Mouse (Mus musculus) right cerebral cortex, adult 18-20 months (tissue): ENCODE results near the gene Dus2.
"Not testable (repeated sequence)": the region's sequence is repeated elsewhere in the genome, so short reads cannot be mapped to it uniquely, and the experiment has no call there.

Source experiments
- DNase-seq: peaks from one replicate; pipeline ENCODE4 v3.0.0; 2022; ENCODE audit warnings: mixed read lengths

Dus2 gene

DNA sequence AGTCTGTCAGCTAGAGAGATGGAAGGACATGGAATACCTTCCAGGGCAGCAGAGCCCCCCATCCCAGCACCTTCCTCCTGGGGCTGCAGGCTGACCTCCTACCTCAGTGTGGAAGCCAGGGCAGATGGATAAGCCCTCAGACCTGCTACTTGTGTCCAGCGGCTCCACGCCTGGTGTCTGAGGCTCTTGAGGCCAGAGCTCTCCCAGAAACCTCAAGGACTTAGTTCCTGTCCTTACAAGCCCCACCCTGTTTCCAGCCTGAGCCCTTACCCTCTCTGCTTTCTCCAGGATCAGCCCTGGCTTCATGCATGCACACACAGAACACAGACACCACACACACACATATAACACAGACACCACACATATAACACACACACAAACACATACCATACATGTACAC is 409 bp downstream of the Dus2 start:
- no peak for DNase-seq

- DNase-seq: no peak
Measured at GRCm38 (mm10) chr8:105992499-105992898, 1.4 kb downstream of the Dus2 start.

DNA sequence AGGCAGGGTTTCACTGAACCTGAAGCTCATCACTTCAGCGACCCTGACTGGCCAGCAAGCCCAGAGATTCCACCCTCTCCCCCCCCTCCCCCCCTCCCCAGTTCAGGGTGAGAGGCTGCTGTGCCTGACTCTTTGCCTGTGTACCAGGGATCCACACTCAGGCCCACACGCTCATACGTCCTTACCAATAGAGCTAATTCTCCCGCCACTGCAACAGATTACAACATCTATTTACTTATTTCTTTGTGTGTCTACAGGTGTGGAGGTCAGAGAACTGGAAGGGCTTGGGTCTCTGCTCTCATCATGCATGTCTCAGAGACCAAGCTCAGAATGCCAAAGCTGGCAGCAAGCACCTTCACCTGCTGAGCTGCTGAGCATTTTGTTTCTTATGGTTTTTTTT is 2.1 kb downstream of the Dus2 start:
- no peak for DNase-seq

DNA sequence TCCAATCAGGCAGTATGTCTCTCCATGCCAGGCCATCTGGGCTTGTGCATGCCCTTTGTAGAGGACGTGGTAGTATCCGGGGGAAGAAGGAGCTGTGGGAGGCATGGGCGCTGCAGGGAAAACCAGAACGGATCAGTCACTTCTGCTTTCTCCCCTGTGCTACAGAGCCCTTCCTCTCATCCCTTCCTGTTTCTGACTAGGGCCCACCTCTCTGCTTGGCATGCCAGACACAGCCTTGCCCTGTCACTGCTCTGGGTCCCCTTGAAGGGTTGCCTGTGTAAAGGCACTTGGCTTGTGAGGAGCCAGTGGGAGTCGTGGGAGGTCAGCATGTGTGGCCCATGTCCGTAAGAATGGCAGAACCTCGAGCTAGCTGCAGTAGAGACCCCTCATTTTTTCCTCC is 5.2 kb downstream of the Dus2 start:
- no peak for DNase-seq

- DNase-seq: no peak
Measured at GRCm38 (mm10) chr8:105998971-105999370, 7.8 kb downstream of the Dus2 start.

DNA sequence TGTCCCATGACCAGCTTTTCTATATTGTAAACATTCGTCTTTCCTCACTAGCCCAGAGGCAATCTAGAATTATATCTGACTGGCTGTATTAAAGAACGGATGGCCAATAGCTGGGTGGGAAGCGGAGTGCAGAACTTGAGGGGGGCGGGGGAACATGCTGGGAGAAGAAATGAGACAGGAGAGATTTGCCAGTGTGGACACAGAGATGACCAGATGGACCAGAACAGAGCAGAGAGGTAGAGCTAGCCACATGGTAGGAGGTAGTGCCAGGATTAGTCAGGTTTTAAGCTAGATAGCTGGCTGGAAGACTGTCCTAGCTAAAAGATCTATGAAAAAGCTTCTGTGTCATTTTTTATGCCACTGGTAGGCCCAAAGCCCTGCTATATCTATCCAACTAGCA is 10.8 kb downstream of the Dus2 start:
- DNase-seq: no peak

- no peak for DNase-seq
Measured at GRCm38 (mm10) chr8:106004538-106005207, 13.5 kb downstream of the Dus2 start.

- DNase-seq: no peak
Measured at GRCm38 (mm10) chr8:106005875-106006274, 14.7 kb downstream of the Dus2 start, which contains the start of gene Dpep2nb. Gene Dpep2nb (minus strand): TSS chr8:106005975.

- DNase-seq: no peak
Measured at GRCm38 (mm10) chr8:106006413-106006812, 15.3 kb downstream of the Dus2 start.

GRCm38 (mm10) chr8:106007135-106007534 is 16.0 kb downstream of the Dus2 start:
- DNase-seq: no peak

DNA sequence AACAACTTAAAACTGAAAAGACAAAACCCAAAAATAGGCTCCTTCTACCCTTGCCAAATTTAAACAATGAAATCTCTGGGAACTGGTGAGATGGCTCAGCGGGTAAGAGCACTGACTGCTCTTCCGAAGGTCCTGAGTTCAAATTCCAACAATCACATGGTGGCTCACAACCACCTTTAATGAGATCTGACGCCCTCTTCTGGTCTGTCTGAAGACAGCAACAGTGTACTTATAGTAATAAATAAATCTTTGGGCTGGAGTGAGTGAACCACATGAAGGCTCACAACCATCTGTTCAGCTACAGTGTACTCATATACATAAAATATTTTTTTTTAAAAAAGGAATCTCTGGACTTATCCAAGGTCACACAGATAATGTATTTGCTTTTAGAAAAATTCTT is 16.8 kb downstream of the Dus2 start:
- not testable (repeated sequence) for DNase-seq

DNA sequence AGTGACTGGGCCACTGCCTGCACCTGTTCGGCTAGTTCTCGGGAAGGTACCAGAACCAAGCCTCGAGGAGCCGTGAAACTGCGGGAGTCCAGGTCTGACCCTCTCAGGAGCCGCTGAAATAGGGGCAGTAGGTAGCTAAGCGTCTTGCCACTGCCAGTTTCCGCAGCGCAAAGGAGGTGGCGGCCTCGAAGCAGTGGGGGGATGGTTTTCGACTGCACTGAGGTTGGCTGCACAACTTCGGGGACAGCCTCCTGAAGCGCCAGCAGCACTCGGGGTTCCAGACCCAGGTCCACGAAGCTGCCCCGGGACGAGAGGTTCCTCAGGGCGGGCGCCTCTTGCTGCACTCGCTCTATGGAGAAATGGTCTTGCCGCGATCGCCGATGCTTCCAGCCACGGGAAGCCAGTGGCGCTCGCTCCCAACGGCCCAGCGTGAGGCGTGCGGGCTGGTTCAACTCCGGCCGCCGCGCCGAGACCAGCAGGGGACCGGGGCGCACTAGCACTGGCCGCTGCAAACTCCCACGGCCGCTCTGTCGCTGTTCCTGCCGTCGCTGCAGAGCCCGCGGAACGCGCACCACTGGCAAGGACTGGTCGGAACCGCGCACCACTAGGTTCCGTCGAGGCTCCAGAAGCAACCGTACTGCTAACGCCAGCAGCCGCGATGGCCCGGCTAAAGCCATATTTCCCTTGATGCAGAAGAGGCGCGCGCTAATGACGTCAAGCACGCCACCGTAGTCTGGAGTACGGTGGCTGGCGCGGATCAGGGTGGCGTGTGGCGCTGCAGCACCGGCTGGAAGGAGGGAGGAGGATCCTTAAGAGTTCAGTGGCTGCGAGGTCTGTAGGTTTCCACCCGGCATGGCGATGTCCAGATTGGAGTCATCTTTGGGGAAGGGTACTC is 19.9 kb downstream of the Dus2 start:
- DNase-seq: peak; percentile 95

DNA sequence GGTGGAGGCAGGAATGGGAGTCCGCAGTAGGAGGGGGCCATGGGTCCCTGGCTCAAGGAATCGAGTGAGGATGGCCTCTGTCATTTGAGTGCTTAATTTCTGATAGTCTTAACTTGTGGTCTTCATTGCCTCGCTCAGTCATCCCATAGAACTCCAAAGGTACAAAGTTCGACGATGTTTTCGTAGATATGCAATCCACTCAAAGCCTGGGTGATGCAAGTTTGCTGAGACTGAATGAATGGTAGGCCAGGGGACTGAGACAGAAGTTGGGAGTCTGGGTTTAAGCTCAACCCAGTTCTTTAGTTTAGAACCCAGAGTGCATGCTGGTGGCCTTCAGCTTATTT is 20.5 kb downstream of the Dus2 start, which contains the start of gene Ddx28:
Gene Ddx28, minus strand, starts transcription at position 240 of the 344 bp plus-strand sequence.
- DNase-seq: no peak

GRCm38 (mm10) chr8:106012203-106012602 is 21.1 kb downstream of the Dus2 start:
- not testable (repeated sequence) for DNase-seq

GRCm38 (mm10) chr8:106016284-106016683 is 25.1 kb downstream of the Dus2 start:
- DNase-seq: no peak

DNA sequence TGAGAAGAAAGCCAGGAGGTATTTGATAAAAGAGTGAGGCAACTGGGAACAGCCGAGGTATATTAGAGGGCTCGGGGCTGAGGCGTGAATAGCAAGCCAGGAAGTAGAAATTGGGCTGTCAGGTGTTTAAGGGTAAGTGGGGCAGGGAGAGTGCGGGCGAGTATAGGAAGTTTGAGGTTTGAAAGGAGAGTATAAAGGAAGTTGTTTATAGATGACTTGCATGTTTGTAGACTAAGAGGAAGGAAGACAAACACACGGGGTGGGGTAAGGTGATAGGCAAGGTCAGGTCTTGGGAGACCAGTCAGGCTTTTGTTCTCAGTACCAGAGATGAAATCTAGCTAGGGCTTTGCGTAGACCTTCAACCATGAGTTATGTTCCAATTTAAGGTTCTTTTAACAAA is 26.0 kb downstream of the Dus2 start:
- no peak for DNase-seq

DNA sequence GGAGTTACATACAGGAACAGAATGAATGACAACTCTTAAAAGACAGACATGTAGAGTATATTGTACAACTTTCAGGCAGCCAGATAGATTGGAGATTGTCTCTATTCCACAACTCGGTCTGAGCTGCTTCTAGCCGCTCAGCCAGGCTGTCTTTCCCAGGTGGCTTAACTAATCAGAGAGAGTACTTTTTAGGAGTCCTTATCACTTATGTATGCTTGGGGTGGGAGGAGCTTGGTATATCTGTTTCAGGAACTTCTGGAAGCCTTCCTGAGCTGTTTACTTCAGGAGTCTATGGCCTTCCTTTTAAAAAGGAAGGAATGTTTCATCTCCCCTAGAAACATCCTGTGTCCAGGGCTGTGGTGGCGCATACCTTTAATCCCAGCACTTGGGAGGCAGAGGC is 26.9 kb downstream of the Dus2 start:
- no peak for DNase-seq

DNA sequence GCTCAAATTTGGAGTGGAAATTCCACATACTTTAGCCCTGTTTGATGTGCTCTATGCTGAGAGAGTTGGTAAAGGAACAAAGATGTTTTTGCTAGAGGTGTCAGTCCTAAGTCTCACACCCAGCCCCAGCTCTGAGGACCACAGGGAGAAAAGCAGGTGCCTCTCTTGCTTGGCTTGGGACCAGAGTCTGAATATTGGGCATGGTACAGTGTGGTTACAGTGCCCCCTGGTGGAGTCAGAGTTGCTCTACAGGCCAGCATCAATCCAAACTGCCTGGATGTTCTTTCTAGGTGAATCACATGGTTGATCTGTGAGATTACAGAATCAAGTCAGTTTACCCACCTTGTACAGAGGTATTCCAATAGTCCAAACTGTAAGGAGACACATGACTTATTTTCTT is 31.3 kb downstream of the Dus2 start:
- peak; percentile 79 for DNase-seq

DNA sequence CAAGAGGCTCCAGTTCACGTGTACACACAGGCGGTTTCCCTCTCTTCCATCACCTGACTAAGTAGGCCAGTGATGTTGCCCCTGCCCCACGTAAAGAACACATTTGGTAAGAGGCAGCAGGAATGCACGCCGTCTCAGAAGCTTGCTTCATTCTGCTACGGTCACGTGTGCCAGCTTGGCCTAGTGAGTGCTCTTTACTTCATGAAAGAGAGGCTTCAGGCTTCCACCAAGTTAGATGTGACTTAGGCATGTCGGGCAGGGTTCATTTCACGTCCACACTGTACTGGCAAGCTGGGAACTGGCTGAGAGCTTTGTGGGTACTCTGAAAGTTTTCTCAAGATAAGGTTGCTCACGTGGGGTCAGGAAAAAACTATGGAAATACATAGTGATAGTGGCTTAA is 47.6 kb downstream of the Dus2 start:
- DNase-seq: no peak

DNA sequence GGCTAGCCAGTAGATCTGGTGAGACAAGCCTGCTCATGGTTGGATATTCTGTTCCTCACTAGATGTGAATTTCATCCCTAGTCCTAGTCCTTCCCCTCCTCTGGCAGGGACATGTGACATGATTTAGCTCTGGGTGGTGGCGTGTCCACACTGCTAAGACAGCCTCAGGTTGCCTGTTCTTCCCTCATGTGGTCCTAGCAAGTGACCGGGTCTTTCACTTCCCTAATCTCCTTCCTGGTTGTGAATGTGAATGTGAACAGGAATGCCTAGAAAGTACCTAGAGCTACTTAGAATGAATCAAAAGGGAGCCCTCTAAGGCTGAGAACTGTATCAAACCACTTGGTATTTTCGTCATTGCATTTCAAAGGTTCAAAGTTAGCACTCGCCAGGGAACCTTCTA is 48.5 kb downstream of the Dus2 start:
- DNase-seq: no peak

GRCm38 (mm10) chr8:106040218-106040617 is 49.1 kb downstream of the Dus2 start:
- no peak for DNase-seq

GRCm38 (mm10) chr8:106043055-106043454 is 51.9 kb downstream of the Dus2 start:
- no peak for DNase-seq

DNA sequence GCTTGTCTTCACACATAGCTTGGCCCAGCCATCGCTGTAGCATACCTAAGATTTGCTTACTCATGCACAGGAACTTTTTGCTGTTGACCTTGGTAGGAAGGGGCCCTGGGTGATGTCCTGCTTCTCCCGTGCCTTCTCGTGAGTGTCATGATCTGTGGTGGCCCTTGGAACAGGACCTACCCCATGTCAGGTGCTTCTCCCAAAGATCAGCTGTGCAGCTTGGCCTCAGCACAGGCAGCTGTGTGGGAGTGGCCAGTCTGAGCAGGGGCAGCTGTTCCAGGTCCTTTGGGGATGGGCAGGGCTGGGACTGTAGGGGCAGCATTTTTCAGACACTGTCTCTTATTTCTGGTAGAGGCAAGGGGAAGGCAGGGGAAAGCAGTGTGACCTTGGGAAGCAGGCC is 53.0 kb downstream of the Dus2 start:
- no peak for DNase-seq

DNA sequence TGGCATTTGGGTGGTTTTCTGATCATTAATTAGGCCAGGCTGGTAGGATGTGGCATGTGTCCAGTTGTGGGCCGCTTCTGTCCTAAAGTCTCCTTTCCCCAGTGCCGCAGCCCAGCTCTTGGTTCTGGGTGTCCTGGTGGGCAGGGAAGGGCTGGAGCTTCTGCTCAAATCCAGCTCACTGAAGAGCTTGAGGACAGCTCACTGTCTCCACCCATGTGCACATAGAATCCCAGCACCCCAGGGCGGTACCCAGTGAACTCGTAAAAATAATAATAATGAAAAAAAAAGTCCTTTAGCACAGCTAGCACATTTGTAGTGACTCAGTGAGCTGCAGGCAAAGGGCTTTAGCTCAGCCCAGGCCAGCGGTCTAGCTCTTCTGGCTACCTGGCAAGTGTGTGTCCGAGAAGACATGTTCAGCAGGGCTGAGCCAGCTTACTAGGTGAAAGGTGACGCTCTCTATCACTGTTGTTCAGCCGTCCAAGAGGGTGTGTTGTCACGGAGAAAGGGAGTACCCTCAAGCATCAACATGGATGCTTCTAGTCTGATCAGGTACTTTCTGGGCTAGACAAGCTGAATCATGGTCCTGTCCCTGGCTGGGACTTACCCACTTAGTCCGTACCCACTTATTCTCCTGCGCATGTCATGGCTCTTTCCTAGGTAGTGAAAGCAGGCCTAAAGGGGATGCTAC is 55.9 kb downstream of the Dus2 start:
- no peak for DNase-seq
